Mouse (Mus musculus) right cerebral cortex, adult 2 months (tissue): ENCODE measurements around the gene Ephb3.

ENCODE experiments used
- DNase-seq, 2 experiments: peaks; one replicate each; pipeline ENCODE4 v3.0.0; 2021 to 2022; ENCODE audit warnings: low spot score in 2 of 2

Ephb3 gene

GRCm38 (mm10) chr16:21246391-21247036 lies 42.0 kb downstream of the Ephb3 start:
- peak; percentile 23 to 28 for DNase-seq

- DNase-seq, result no peak
These were observed 42.5 kb downstream of the Ephb3 start for GRCm38 (mm10) chr16:21247037-21247432.

- DNase-seq, result peak; percentile 16 to 28
These were observed 43.5 kb downstream of the Ephb3 start for GRCm38 (mm10) chr16:21247871-21248712.

GRCm38 (mm10) chr16:21248713-21249531 lies 44.4 kb downstream of the Ephb3 start:
- DNase-seq, result no peak

DNA sequence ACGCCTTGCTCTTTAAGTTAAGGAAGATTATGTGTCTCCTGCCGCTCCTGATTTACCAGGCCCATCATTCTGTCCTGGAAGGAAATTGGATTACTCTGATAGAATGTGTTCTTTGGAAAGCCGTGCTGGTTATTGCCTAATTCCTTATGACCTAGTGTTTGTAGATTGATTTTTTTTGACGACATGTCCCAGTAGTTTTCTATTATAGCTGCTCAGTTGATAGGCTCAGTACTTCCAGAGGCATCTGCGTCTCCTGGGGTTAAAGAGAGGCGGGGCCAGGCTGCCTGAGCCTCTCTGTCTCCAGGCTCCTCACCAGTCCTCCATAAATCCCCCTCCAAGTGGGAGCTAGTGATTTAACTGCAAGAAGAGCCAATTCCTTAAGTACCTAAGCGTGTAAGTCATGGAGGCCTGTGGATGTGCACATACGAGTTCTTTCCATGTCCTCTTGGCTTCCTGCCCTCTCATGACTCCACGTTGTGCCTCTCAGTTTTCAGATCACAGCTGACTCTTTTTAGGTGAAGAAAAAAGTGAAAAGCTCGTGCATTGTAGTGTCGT lies 47.9 kb downstream of the Ephb3 start:
- DNase-seq, result no peak

GRCm38 (mm10) chr16:21255574-21256304 lies 51.2 kb downstream of the Ephb3 start:
- no peak for DNase-seq

DNA sequence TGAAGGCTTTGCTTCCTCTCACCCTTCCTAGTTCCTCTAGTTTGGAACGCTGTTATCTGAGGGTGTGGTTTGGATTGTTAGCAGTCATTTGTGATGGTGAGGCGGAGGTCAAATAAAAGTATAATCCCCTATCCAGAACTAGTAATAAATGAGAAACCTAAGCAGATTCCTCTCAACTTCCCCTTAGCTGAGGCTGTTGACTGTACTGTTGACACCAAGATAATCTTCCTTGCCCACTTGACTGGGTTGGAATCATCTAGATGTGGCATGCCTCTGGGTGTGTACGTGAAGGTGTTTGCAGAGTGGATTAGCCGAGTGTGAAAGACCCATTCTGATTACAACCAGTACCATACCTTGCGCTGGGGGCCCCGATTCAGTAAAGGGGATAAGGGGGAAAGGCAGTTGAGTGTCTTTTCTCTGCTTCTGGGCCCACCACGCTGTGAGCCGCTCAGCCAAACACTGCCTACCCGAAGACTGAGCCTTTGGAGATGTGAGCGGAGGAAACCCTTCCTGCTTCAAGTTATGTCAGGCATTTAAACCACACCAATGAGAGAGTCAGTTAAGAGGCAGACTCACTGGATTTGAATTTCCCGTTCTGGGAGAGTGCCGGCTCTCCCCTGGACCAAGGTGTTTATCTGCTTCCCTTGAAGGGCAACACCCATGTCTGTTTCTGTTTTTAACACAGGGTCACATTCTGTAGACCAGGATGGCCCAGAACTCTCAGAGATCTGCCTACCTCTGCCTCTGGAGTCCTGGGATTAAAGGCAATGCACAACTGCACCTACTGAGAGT lies 52.2 kb downstream of the Ephb3 start:
- no peak for DNase-seq

GRCm38 (mm10) chr16:21265417-21265816 lies 60.9 kb downstream of the Ephb3 start:
- no peak for DNase-seq

GRCm38 (mm10) chr16:21269775-21270174 lies 65.2 kb downstream of the Ephb3 start:
- DNase-seq, result no peak

DNA sequence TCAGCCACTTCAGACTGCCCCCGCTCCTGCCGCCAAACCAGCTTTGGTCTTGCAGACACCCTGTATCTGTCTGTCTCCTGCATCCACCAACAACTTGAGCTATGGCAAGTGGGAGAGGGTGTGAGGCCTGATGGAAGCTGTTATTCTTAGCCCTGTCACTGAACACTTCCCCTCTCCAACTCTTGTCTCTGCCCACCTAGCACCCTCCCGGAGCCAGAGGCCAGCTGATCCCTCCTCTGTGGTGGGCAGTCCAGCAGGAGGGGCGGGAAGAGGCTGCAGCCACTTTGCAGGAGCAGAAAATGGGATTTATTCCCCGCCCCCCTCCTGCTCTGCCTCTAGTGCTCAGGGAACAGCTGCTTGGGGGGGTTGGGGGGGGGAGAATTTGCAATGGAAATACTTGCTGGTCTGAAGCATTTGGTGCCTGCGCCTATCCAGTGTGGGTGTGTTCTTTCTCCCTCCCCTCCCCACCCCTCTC lies 67.3 kb downstream of the Ephb3 start:
- peak; percentile 60 to 66 for DNase-seq

DNA sequence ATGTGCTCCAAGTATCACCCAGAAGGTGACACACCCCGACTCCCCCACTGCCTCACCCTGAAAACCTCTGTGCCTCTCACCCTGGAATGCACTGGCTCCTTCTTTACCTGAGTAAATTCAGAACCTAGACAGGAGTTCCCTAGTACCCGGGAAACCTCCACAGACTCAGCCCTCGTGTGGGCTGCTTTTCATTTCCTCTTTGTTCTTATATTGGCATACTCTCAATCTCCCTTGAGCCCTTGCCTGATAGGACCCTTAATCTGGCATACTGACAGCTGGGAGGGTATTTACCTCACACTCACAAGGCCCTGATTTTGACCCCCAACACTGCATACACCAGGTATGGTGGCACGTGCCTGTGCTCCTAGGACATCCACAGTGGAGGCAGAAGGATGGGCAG lies 68.2 kb downstream of the Ephb3 start:
- no peak for DNase-seq
